Mouse (Mus musculus) cerebellum, adult 2 months (tissue): ENCODE measurements around the gene Zscan12. TPM values are rescaled to one million over a fixed set of nuclear protein-coding genes. Genes with fewer than 3 reads are reported as not detected.

Experiments used
- DNase-seq, 2 experiments: peaks; one replicate each; pipeline ENCODE4 v3.0.0; 2021
- H3K27ac ChIP-seq: fragments of 200-500 bp; 2 replicates; pipeline ENCODE4 v1.5.1; 2012; ENCODE audit warnings: low read length, control low read depth, inconsistent platforms; ENCODE audit not compliant: insufficient read depth
- H3K27me3 ChIP-seq: fragments of 200-500 bp; 2 replicates; pipeline ENCODE4 v1.6.1; 2012; ENCODE audit warnings: inconsistent platforms, mild to moderate bottlenecking, low read length, moderate library complexity; ENCODE audit not compliant: control insufficient read depth, insufficient read depth
- H3K4me1 ChIP-seq: fragments of 200-500 bp; 2 replicates; pipeline ENCODE4 v1.6.1; 2011; ENCODE audit warnings: low read length; ENCODE audit not compliant: control insufficient read depth, insufficient read depth
- H3K4me3 ChIP-seq: fragments of 200-500 bp; replicated peaks from 2 replicates; pipeline ENCODE3; 2011; ENCODE audit warnings: mild to moderate bottlenecking, low read depth, low read length, control low read depth; ENCODE audit not compliant: insufficient read depth
- CTCF ChIP-seq: fragments of 200-500 bp; IDR thresholded peaks from 2 replicates; pipeline ENCODE4 v1.5.1; 2011; ENCODE audit warnings: low read depth, mild to moderate bottlenecking, control low read depth, low read length, moderate library complexity, borderline replicate concordance; ENCODE audit not compliant: insufficient read depth
- POLR2A ChIP-seq: fragments of 200-500 bp; IDR thresholded peaks from 2 replicates; pipeline ENCODE4 v1.6.1; 2011; ENCODE audit warnings: low read length, control low read depth, borderline replicate concordance; ENCODE audit not compliant: insufficient read depth
- WGBS: fragments of 180-500 bp; shearing (Covaris S2); methylation state at CpG from one replicate; pipeline ENCODE4 v1.1.7; 2018; 5-methylcytosine and 5-hydroxymethylcytosine counted together
- polyA plus RNA-seq: library from polyadenylated mRNA; depleted of rRNA; stranded (reverse); fragments of >200 nt; gene quantifications from 2 replicates; pipeline ENCODE4 v1.2.3, GENCODE M21; 2012; rRNA removed

Zscan12 gene
- polyA plus RNA-seq, 1 experiment = 6.5 TPM

DNA sequence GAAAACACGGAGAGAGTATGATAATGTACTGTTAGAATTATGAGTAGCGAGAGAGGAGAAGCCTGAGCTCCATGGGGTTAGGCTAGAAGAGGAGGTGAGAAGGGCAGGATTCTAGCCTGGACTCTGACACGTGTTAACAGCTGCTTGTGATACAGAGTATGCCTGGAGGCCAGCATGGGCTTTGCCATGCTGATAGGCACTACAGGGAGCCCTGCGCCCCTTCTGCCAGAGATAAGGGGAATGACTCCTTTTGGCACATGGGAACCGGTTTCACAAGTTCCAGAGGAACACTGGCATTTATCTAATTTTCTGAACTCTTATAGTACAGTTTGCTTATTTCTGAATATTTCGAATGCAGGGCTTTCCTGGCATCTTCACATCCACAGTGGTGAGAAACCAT lies 56.2 kb downstream of the Zscan12 start:
- DNase-seq = no peak
- Histone ChIP-seq H3K4me1 (no peaks in the 10 kb centered on the region), H3K27me3 (no peaks in the 10 kb centered on the region), H3K4me3 (no peak overlapping the region), H3K27ac (no peak overlapping the region)
- 67% methylated on average over 6 of the region's 6 CpGs for WGBS
- TF ChIP-seq CTCF = no peak
- TF ChIP-seq POLR2A = no peak

Other genes with a start within 250 kb of the Zscan12 start
- not detected in 2 replicates for gene Olfr263, start 233.2 kb upstream of the Zscan12 start, polyA plus RNA-seq
- not detected in 2 replicates for gene Olfr1368, start 217.0 kb upstream of the Zscan12 start, polyA plus RNA-seq
- gene Trim27, start 183.4 kb upstream of the Zscan12 start, polyA plus RNA-seq = 27.0 and 28.9 TPM in 2 replicates
- not detected in 2 replicates for gene Gpx5, start 70.1 kb upstream of the Zscan12 start, polyA plus RNA-seq
- 0.25 and 0.33 TPM in 2 replicates for gene Gpx6, start 50.7 kb upstream of the Zscan12 start, polyA plus RNA-seq
- not detected in 2 replicates for gene Olfr1367, start 15.9 kb upstream of the Zscan12 start, polyA plus RNA-seq
- 45.0 and 47.4 TPM in 2 replicates for gene Zkscan3, start 39.9 kb downstream of the Zscan12 start, polyA plus RNA-seq
- gene Pgbd1, start 78.2 kb downstream of the Zscan12 start, polyA plus RNA-seq = 2.6 and 2.7 TPM in 2 replicates
- 69.3 and 71.9 TPM in 2 replicates for gene Zscan26, start 90.9 kb downstream of the Zscan12 start, polyA plus RNA-seq
- 0.44 and 0.54 TPM in 2 replicates for gene Nkapl, start 105.7 kb downstream of the Zscan12 start, polyA plus RNA-seq
- gene Zkscan4, start 116.1 kb downstream of the Zscan12 start, polyA plus RNA-seq = 3.6 and 4.2 TPM in 2 replicates
- gene Gm10065, start 116.6 kb downstream of the Zscan12 start, polyA plus RNA-seq = not detected in 2 replicates
- gene AK157302, start 132.4 kb downstream of the Zscan12 start, polyA plus RNA-seq = 1.5 and 1.8 TPM in 2 replicates
- gene Gm11273, start 138.6 kb downstream of the Zscan12 start, polyA plus RNA-seq = 28.3 and 29.8 TPM in 2 replicates
- 7.5 and 9.8 TPM in 2 replicates for gene Zkscan8, start 168.3 kb downstream of the Zscan12 start, polyA plus RNA-seq
- not detected in 2 replicates for gene Olfr1366, start 180.0 kb downstream of the Zscan12 start, polyA plus RNA-seq
- gene Olfr1535, start 197.1 kb downstream of the Zscan12 start, polyA plus RNA-seq = not detected in 2 replicates
- not detected in 2 replicates for gene Olfr1364, start 218.9 kb downstream of the Zscan12 start, polyA plus RNA-seq